Mouse (Mus musculus): Measurements from ENCODE around the gene Gm20388.

Gm20388 gene

DNA sequence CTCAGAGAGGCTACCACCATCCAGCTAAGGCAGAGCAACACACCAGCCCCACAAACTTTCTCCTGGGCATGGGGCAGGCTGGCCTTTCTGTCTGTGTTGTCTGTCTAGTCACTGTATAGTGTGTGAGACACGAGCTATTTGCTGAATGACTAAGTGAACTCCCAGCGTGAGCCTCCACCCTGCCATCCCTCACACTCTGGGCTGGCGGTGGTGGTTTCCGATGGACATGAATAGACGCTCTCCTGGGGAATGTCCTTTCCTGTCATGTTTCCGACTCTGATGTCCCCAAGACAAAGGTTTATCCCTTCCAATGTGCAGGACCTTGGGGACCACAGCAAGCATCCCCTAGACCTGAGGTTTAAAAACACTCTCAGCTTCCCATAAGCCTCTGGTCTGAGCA, 1057.7 kb downstream of the Gm20388 start:
- no peak for DNase-seq

DNA sequence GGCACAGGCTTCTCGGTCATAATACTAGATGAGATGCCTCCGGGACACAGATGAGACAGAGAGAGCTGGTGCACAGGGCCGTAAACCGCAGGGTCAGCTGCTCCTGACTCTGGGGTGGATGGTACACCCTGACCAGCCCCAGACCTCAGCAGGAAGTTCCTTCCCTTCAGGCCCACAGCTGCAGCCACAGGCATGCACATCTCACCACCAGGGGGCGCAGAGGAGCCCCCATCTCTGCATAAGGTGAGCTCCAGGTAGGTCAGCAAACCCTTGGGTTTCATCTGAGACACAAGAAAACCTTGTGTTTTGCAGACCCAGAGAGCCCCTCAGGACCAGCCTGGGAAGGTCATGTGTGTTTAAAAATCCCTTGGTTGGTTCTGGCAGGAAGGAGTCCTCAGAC, 1059.7 kb downstream of the Gm20388 start:
- DNase-seq = peak; percentile 50 to 53

DNA sequence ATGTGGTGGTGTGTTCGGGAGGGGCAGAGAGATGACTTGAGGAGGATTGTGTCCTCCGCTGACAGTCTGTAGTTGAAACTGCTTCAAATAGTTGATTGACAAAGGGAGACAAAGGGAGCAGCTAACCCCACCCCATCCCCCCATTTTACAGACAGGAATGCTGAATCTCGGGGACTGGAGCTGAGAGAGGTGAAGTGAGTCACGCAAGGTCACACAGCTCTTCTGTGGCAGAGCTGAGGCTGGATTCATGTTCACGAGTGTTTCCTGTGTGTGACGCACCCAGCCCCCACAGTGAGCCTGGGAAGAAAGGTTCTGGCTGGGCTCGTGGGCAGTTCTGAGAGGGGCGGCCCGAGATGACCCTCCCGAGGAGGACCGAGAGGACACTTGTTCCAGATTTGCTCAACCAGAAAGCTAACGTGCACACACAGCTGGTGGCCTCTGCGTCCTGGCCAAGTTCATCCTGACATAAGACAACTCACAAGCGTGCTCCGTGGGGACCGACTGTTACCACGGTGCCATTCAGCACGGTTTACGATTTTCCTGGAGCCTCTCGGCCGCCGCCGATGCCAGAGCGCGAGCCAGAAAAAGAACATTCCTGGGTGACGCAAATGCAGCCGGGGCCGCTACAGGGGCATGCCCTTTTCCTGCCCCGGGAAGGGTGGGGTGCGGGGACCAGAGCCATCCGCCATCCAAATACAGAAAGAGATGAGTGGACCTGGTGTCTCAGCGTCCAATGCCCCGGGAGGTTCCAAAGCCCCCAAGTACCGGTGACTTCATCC, 1061.2 kb downstream of the Gm20388 start:
- DNase-seq = no peak

DNA sequence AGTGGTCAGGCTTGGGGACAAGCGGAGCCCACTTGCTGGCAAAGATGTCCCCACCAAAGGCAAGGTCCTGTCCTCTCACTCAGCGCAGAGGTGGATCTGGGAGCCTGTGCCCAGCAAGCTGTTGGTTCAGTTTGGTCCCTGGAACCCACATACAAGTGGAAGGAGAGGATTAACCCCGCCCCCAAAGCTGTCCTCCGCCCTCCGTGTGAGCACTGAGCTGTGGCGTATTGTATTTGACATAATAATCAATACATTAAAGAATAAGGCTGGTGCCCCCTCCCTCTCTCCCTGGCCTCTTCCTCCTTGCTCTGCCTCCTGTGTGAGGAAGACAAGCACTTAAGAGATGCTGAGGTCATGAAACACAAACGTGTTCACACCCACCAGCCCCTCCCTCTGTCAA, 1062.4 kb downstream of the Gm20388 start:
- no peak for DNase-seq

DNA sequence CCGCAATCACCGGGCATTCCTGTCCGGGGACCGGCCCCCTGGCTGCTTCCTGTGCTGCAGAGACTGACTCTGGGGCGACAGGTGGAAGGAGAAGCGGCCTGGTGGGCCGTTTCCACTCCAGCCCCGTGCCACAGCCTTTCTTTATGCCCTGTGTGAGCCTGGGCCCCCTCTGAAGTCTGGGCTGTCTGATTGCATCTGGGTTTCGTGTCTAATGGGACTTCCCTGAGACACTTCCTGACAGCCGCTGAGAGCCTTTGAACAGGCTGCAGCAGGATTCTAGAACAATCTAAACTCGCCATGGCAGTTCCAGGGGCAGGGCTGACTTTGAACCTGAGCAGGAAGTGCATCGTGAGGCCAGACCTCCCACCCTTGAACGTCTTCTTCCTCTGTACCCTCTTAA, 1066.5 kb downstream of the Gm20388 start:
- peak in 1 of 2 experiments; percentile 2 for DNase-seq

DNA sequence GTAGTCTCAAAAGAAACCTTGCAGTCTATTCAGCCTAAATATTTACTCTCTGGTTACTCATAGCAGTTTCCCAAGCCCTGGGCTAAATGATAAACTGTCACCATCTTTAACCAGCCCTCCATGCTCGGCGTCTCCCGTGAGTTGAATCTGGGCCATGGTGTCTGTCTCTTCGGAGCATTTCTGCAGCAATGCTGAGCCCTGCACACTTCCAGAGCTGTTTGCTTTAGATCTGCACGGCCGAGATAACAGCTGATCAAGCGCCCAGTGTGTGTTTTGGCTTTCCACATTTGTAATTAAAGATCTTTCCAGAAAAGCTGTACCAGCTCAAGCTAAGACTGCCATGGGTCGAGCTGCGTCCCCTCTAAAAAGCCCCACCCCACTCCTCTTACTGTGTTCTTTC, 1068.6 kb downstream of the Gm20388 start:
- no peak for DNase-seq

DNA sequence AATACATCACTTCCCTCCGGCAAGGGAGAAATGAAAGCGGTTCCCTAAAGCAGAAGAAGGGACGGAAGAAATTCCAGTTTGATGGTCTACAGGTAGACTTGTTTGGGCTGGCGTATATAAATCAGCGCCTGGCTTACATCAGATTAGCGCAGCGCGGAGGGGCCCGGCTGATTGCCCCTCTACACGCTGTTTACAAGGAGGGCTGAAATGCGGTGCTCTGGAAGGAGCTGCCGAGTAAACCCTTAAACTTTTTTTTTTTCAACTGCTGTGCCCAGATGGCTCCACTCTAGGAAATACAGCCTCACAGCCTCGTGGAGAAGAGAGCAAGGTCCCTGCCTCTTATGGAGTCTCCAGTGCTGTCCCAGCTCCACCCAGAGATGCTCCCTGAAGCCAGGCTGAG, 1070.3 kb downstream of the Gm20388 start:
- no peak for DNase-seq

DNA sequence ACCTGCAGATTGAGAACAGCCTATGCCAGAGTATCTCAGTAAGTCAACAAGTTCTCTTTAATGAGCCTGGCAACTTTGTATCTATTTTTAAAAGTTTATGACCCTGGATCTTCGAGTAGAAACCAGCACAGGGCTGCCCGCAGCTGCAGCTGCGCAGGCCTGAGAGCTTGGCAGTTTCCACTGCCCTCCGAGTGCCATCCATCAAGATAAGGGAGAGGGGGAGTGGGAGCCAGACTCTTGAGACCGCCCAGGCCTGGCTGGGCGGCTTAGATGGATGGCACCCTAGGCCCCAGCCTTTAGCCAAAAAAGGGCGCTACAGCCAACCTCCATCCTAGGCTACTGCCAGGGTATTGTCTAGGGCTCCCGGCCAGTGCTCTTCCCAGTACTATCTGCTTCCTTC, 1074.2 kb downstream of the Gm20388 start:
- DNase-seq = no peak

DNA sequence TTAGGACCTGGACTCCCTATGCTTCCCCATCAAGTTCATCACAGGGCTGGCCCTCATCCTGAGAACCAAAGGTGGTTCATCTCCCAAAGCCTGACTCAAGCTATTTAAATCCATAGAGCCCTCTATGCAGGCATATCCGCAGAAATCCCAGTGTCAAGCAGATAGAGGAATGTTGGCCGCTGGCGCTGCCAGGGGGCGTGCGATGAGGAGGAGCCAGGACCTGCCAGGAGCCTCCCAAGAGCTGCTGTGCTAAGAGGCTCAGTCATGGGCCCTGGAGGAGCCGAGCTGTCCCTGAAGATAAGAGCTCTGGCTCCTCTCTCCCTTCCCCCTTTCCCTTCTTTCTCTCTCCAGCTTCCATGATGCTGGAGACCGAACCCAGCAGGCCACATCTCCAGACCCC, 1075.4 kb downstream of the Gm20388 start:
- DNase-seq = no peak

DNA sequence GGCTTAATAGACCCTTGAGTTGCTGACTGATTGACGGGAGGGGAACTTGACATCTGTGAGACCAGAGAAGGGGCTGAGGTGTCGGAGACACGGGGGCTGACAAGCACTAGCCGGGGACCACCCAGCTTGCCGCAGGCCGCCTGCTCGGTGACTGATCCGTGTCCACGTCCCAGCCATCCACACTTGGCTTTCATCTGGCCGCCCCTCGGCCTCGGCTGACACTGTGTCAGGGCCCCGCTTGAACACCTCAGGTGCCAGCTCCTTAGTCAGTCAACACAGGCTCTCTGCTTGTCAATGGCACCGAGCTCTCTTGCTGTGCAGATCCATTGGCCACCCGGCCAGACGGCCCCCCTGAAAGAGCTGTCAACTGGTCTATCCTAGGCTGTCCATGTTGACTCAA, 1083.1 kb downstream of the Gm20388 start:
- DNase-seq = no peak

DNA sequence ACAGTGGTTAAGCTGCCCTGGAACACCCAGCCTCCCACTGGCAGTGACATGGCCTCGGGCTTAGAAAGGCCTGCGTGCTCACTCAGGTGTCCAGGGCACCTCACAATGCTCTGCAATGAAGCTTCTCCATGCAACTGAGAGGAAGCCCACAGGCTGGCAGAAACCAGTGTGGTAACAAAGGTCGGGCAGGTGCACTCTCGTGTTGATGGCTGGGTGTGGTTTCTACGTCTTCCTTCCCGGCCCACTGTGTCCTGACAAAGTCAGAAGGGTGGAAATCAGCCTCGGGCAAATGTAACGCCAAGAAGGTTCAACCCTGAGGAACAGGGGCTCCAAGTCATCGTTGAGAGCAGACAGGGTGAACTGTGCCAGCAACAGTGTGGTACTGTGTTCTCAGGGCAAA, 1084.8 kb downstream of the Gm20388 start:
- no peak for DNase-seq

DNA sequence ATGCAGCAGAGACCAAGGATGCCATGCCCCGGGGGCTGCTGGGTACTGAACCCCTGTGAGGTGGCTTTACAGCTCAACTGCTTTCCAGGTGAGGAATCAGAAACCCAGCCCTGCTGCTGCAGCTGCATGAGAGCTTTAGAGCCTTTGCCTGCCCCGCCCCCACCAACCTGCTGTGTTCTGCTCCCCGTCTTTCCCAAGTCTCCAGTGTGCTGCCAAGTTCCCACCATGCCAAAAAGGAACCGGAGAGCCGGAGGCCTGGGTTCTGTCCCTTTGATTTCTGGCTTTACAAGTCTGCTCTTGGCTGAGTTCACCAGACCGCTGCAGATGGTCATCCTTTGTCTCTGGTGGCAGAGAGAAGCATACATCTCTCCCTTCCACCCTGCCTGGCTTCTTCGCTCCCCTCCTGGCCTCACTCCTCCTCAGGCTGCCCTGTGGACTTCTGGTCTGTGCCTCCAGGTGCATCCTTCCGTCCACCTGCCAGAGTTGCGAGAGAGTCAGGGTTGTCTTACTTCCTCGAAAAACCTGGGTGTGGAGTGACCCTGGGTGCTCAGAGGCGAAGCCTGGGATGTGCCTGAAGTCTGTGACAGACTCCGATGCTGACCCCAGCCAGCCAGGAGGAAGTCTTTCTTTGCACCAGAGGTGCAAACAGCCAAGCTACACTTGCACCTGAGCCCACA, 1086.4 kb downstream of the Gm20388 start:
- DNase-seq = no peak

DNA sequence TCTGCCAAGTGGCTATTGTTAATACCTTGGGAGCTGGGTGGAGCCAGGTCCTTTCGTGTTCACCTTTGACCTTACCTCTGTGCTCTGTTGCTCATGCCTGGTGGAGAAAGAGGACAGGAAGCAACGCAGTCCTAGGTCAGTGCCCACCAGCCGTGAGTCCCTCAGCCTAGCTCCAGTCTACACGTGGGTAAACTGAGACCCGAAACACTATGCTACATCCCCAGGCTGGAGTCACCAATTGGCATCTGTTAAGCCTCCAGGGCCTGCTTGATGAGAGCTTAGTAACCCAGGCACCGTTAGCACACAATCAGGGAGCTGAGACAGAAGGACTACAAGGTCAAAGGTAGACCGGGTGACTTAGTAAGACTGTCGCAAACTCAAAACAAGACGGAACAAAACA, 1087.3 kb downstream of the Gm20388 start:
- no peak for DNase-seq

DNA sequence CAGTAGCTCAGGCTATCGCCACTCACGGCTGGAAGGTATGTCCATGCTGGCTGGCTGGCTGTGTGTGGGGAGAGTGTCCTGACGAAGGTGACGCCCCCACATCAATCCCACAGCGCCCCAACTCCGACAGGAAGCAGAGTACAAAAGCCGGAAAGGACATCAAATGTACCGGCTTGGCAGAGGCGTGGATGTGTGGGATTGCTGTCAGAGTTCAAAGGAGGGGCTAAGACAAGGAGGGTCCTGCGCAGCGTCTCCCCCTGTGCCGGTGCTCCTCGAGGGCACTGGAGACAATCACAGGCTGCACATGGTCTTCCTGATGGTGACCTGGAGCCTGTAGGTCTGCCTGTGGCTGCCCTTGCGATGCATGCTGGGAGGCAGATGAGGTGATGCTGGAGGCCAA, 1088.3 kb downstream of the Gm20388 start:
- no peak for DNase-seq

DNA sequence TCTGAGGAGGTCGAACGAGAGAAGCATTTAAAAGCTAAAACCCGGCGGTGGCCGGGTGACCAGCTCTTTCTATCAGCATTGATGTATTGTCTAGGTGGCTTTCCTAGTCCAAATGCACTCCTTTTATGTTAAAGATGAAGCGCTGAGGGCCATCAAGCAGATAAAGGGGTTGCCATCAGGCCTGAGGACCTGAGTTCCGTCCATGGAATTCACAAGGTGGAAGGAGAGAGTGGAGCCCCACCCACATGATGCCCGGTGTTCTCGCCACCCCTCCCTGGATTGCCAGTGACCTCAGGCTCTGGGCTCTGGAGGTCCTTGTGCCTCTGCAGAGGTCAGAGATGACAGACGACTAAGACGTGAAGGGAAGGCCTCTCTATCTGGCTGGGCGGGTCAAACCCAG, 1091.3 kb downstream of the Gm20388 start:
- no peak for DNase-seq

DNA sequence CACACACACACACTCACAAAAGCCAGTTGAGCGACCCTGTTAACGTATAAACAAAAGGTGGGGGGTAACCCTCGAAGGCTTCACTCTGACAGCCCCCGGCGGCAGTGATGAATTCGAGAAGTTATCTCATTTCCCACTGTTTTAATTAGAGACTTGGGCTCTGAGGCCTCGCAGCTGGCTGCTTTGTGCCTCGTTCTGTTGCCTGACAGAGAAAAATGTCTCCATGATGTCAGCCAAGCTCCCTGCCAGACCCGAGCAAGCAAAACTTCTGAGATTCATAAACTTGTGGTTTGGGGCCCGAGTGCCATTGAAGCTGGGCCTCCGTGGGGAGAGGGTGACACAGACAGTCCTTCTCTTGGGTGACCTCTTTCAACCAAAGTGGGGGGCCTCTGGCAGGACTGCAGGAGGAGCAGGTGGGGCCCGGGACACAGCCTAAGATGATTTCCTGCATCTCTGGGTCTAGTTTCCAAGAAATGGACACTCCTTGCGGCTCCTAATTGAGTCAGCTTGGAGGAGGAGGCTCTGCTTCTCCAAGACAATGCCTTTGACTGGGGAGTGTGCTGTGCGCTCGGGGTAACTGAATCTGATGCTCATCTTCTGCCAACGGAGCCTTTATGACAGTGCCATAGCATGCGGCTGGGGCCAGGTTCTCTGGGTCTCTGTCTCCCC, 1092.4 kb downstream of the Gm20388 start:
- no peak for DNase-seq

DNA sequence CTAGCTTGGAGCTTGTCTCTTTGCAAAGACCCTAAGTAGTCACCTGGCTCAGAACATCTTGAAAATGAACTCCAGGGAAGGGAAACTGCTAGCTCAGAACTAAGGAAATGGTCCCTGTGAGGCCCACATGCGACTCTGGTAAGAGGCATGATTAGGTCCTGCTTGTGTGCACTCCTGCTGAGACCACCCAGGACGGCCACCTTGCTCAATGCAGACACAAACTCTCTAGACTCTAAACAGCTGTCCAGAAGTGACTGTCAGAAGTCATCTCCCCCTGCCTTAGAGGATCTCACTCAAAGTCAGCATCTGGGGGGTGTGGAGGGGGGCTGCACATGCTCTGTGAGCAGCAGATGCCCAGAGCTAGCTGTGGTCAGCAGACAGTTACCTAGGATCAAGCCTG, 1093.0 kb downstream of the Gm20388 start:
- DNase-seq = no peak

DNA sequence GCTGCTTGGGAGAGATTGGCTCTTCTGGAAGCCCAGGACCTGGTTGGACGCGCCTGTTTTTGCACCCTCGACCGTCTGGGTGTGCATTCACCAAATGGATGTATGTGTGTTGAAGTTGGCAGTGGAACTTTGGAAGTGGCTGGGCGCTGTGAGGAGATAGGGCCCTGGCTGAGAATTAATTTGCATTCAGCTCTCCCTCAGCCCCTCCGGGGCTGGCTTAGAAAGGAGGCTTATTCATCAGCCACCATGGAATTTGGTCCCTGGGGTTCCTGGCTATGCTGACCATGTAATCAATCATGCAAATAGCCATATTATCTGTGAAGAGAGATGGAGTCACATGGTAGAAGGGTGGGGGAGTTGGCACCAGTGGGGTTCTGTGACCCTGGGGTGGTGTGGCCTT, 1102.7 kb downstream of the Gm20388 start:
- no peak for DNase-seq

DNA sequence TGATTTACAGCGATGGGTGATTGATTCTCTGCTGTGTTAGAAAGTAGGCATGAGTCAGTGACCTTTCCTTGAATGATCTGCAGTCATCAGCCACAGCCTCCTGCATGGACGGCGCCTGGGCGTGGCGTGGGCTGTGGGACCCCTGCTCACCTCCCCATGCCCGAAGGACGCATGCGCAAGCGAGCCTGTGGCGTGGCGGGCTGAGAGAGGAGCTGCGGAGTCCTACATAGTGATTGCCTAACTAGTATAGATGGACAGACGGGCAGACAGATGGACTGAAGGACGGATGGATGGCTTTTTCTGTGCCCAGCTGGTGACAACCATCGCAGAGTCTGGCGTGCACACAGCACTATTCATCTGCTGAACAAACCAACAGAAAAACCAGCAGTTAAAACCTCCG, 1106.0 kb downstream of the Gm20388 start:
- DNase-seq = no peak

DNA sequence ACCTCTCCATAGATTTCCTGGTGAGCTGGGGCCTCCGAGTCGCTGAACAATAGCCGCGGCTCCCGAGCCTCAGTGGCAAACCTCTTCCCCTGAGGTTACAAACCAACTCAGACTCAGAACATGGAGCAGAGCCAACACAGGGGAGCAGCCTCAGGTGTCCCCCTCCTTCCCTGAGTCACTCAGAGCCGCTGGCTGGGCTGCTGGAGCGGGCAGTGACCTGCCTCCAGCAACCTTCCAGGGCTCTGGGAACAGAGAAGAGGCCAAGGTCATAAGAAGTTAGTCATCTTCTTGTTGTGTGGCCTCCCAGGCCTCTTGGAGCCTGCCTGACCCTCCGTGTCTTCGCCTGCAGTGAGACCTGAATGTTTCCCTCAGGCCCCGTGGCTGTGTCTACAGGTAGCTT, 1107.6 kb downstream of the Gm20388 start:
- no peak for DNase-seq

DNA sequence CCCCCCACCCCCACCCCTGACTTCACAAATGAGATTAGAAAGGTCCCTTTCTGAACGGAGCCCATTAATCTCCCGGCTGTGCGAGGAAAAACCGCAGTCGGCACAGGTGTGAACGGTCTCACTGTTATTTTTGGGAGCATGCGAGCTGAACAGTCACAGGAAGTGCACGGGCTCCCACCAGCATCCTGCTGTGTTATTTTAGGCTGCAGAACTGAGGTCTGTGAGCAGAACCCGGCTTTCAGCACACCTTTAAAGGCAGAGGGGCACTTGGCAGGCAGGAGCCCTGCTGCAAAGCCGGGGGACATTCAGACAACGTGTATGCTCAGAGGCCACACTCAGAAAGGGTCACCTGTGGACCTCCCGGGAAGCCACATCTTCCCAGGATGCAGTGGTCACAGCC, 1110.8 kb downstream of the Gm20388 start:
- DNase-seq = no peak

DNA sequence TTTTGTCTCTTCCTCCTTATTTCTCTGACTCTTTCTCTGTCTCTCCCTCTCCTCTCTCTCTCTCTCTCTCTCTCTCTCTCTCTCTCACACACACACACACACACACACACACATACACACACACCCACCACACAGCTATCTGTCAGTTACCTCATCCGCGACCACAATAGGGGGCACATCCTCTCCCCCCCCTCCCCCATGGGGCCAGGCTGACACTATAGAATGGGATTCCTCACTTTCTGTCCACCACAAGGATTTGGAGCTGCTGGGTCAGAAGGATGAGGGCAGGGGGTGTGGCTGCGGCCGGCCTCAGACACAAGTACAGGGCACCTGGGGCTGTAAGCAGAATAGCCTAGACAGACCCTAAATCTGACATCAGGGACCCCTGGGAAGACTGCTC, 1112.4 kb downstream of the Gm20388 start:
- DNase-seq = no peak

DNA sequence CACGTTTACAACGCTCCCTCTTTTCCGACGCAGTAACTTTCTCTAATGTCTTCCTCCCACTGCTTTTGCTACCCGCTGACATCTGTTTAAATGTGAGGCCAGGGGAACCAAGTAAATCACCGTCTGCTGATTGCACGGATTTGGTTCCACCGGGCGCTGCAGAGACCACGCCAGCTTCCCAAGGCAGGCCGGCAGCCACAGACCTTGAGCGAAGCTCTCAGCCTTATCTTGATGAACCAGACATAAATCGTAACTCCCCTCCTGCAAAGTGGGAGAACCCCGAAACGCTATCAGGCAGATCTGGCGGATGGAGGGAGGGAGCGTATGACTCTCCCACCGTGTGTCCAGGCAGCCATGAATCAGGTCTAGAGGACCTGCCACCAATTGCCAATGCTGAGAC, 1113.1 kb downstream of the Gm20388 start:
- DNase-seq = no peak

DNA sequence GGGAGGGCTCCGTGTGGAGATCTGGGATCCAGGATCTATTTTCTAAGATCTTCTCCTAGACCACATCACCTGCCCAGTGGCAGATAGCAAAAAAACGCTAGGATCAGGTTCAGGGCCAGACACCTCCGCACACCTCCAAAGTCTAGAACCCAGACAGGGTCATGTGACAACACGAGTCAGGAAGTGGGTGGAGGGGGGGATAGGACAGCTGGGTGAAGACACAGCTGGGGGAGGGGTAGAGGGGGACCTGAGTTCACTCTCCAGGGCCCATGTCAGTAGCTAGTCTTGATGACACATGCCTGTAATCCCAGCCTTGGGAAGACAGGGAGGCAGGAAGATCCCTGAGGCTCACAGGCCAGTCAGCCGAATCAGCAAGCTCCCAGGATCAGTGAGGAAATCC, 1114.8 kb downstream of the Gm20388 start:
- DNase-seq = no peak

Measured in B cell, adult 2 months (primary cell).